Mouse (Mus musculus): ENCODE measurements around the gene Fkbpl.
A peak's percentile ranks its signal among the peaks of the same experiment; 100 is the strongest.

DNA sequence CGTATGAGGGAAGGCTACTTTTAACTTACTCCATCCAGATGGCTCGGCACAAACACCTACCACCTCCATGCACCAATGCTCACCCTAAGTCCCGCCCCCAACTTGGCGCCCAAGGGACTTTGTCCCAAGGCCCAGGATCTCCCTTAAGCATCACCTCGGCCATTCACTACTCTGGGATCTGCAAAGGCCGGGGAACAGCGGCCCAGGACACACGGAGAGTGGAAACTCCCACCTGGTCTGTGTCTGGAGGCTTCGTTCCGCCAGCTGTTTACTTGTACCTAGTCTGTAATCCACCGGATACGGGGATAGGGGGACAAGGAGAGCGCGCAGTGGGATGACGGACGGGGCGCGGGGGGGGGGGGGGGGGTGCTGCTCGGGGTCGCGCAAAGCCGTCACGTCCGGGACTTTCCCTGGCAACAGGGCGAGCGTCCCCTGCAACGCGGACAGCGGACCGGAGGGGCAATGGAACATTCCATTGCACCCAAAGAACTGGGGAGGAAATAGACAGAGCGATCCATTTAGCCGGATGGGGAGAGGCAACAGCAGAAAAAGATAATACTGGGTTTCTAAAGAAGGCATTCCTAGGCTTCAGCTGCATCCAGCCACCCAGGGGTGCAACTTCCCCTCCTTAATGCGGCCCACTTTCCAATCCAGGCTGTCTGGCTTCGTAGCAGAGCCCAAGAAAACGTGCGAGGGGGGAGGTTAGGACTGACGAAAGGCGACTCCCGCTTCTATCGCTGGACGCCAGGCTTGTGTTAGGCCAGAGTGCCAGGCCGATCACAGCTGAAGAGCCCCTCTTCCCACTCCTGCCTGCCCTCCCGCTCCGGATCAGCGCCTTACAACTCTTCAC, 17.2 kb upstream of the Fkbpl start:
- TF ChIP-seq EP300 (optimal IDR thresholded peaks at IDR 0.05): no peak
- TF ChIP-seq CTCF (IDR thresholded peaks at IDR 0.05; ENCODE audit: low read depth): 0 out of 2 replicates have a peak, but pooled peaks have one; percentile 1

All from stomach, postnatal 0 days (tissue).